Mouse (Mus musculus) C2C12 (cell line): ENCODE data around the gene Adora1.

ENCODE experiments used
- CTCF ChIP-seq: IDR thresholded peaks from one replicate; pipeline ENCODE4 v1.5.1; 2011; ENCODE audit not compliant: control insufficient read depth, insufficient read depth, insufficient read length
- USF1 ChIP-seq: IDR thresholded peaks from one replicate; pipeline ENCODE4 v1.6.1; 2011; ENCODE audit warnings: low read depth, mild to moderate bottlenecking, control low read depth, moderate library complexity

- no peak for TF ChIP-seq USF1
- TF ChIP-seq CTCF: no peak
Measured at GRCm38 (mm10) chr1:134283108-134283507, 47.9 kb upstream of the Adora1 start.
